8 mouse cellular contexts compared by ENCODE assay signal in genomic region chr2:93786175-93786574, GRCm38 (mm10). TPM values are rescaled to one million over a fixed set of nuclear protein-coding genes. Genes with fewer than 3 reads are reported as not detected.
A peak's percentile ranks its signal among the peaks of the same experiment; 100 is the strongest.
DNase-seq lines count a peak whose midpoint lies in the region; ATAC-seq and TF ChIP-seq lines count a peak whose summit lies in the region.

No protein-coding gene starts in this region.

- TF ChIP-seq POLR2A in cerebellum, adult 2 months (IDR thresholded peaks at IDR 0.05; ENCODE audit: borderline replicate concordance, insufficient read depth, low read length): no peak

- H3K4me1 ChIP-seq in liver, embryonic 12.5 days: no peaks in the 10 kb centered on the region; the same call in 1 of the 2 replicates
- peaks cover 72% of the 10 kb centered on the region for H3K4me1 ChIP-seq in cerebellum, adult 2 months (ENCODE audit: control insufficient read depth, insufficient read depth, low read length)
- peaks cover 20% of the 10 kb centered on the region for H3K4me1 ChIP-seq in midbrain, embryonic 12.5 days

- no peak overlapping the region for H3K4me3 ChIP-seq in liver, embryonic 12.5 days
- no peak overlapping the region for H3K4me3 ChIP-seq in cerebellum, adult 2 months (replicated peaks; ENCODE audit: insufficient read depth, low read depth, low read length)
- no peak overlapping the region for H3K4me3 ChIP-seq in midbrain, embryonic 12.5 days

- no peak overlapping the region for H3K27ac ChIP-seq in liver, embryonic 12.5 days
- peak overlapping the region; percentile 70; the same call in 1 of the 2 replicates for H3K27ac ChIP-seq in cerebellum, adult 2 months (ENCODE audit: insufficient read depth, low read length)
- no peak overlapping the region for H3K27ac ChIP-seq in midbrain, embryonic 12.5 days (replicated peaks)

- peaks cover 48% of the 10 kb centered on the region for H3K36me3 ChIP-seq in liver, embryonic 12.5 days
- peaks cover 22% of the 10 kb centered on the region; the same call in 1 of the 2 replicates for H3K36me3 ChIP-seq in midbrain, embryonic 12.5 days

- no peak overlapping the region for H3K4me2 ChIP-seq in liver, embryonic 12.5 days
- H3K4me2 ChIP-seq in midbrain, embryonic 12.5 days (replicated peaks): no peak overlapping the region

- peak; percentile 62 for DNase-seq in liver
- DNase-seq in cerebellum, adult 2 months: peak; percentile 86 to 90
- peak; percentile 83 for DNase-seq in induced T-regulatory cell, adult 2 months (ENCODE audit: low read depth)
- peak; percentile 50 to 87 for DNase-seq in left cerebral cortex, adult 9 months (ENCODE audit: low spot score in 2 of 2)
- peak; percentile 46 to 74 for DNase-seq in spleen, postnatal 4 days (ENCODE audit: low spot score in 2 of 2)

- peak; percentile 55; the same call in 1 of the 2 replicates for TF ChIP-seq CTCF in cerebellum, adult 2 months (IDR thresholded peaks at IDR 0.05; ENCODE audit: borderline replicate concordance, insufficient read depth, low read depth, low read length)

- no peak overlapping the region for H3K9ac ChIP-seq in liver, embryonic 12.5 days
- no peak overlapping the region for H3K9ac ChIP-seq in midbrain, embryonic 12.5 days (replicated peaks)

- H3K9me3 ChIP-seq in liver, embryonic 12.5 days (replicated peaks): no peaks in the 10 kb centered on the region
- H3K9me3 ChIP-seq in midbrain, embryonic 12.5 days: no peaks in the 10 kb centered on the region

- no peak for ATAC-seq in liver, embryonic 12.5 days
- peak; percentile 56 for ATAC-seq in frontal cortex, adult (ENCODE audit: low TSS enrichment)
- 0 out of 2 replicates have a peak, but pooled peaks have one; percentile 34 for ATAC-seq in midbrain, embryonic 12.5 days (ENCODE audit: low FRiP score, low read depth)

- no peaks in the 10 kb centered on the region for H3K27me3 ChIP-seq in liver, embryonic 12.5 days (replicated peaks)
- H3K27me3 ChIP-seq in cerebellum, adult 2 months (ENCODE audit: control insufficient read depth, insufficient read depth, low read length): no peaks in the 10 kb centered on the region
- no peaks in the 10 kb centered on the region for H3K27me3 ChIP-seq in midbrain, embryonic 12.5 days

- 55% methylated on average over 4 of the region's 4 CpGs for WGBS in liver, embryonic 12.5 days (ENCODE audit: insufficient replicate concordance)
- 27% methylated on average over 4 of the region's 4 CpGs for WGBS in cerebellum, adult 2 months
- WGBS in midbrain, embryonic 12.5 days: 47% methylated on average over 4 of the region's 4 CpGs

RNA-seq across cellular contexts. Expression of gene Ext2, which starts 36.2 kb away (rescaled TPM):
- polyA plus RNA-seq in liver, embryonic 12.5 days (2016; fragmentation: Nextera tagmentation; extraction: Ambion mirVana): 43.9 and 47.0 TPM in 2 replicates
- 40.1 and 42.3 TPM in 2 replicates for polyA plus RNA-seq in cerebellum, adult 2 months (2012; rRNA removed)
- 74.6 and 75.3 TPM in 2 replicates for polyA plus RNA-seq in midbrain, embryonic 12.5 days (2016; fragmentation: Nextera tagmentation; extraction: Ambion mirVana)
